In genomic region chr2:118597673-118598568, GRCm38 (mm10) we compare ENCODE assay signal across 8 mouse cellular contexts. TPM values are rescaled to one million over a fixed set of nuclear protein-coding genes. Genes with fewer than 3 reads are reported as not detected.
DNase-seq lines count a peak whose midpoint lies in the region; ATAC-seq lines count a peak whose summit lies in the region.

Bub1b (plus strand) TSS chr2:118598211.

- DNase-seq in Muller cell, postnatal 12 days (ENCODE audit: inconsistent ontology term), result peak; percentile 91
- DNase-seq in cerebellum, adult 9-11 months, result peak; percentile 87
- DNase-seq in frontal cortex, adult 2 months (ENCODE audit: extremely low spot score in 1 of 2, low spot score in 1 of 2), result peak; percentile 85 to 93
- DNase-seq in hindbrain, embryonic 11.5 days (ENCODE audit: low spot score), result peak; percentile 97
- peak; percentile 87 to 89 for DNase-seq in layer of hippocampus, postnatal 10 days (ENCODE audit: low spot score in 2 of 2)
- peak; percentile 95 for DNase-seq in lung, postnatal 10 days
- peak; percentile 87 for DNase-seq in ovary, postnatal 36 days (ENCODE audit: low spot score)
- peak; percentile 90 for DNase-seq in thymus, postnatal 25 days

- peaks cover 4% of the 10 kb centered on the region for H3K4me1 ChIP-seq in hindbrain, embryonic 11.5 days (replicated peaks; ENCODE audit: control insufficient read depth, insufficient read depth, low read length)

- no peaks in the 10 kb centered on the region for H3K27me3 ChIP-seq in hindbrain, embryonic 11.5 days (ENCODE audit: control insufficient read depth, insufficient read depth, low read length)

- H3K27ac ChIP-seq in hindbrain, embryonic 11.5 days (ENCODE audit: low read depth, low read length), result no peak within 1 kb of the TSS

- H3K4me2 ChIP-seq in hindbrain, embryonic 11.5 days (replicated peaks; ENCODE audit: low read depth, low read length), result peak within 1 kb of the TSS; percentile 60

- H3K36me3 ChIP-seq in hindbrain, embryonic 11.5 days (ENCODE audit: control insufficient read depth, insufficient read depth, low read length), result no peaks in the 10 kb centered on the region

- ATAC-seq in hindbrain, embryonic 11.5 days (ENCODE audit: low FRiP score), result peak; percentile 96

- no peaks in the 10 kb centered on the region for H3K9me3 ChIP-seq in hindbrain, embryonic 11.5 days (ENCODE audit: control insufficient read depth, low read length)

- peak within 1 kb of the TSS; percentile 58 for H3K4me3 ChIP-seq in hindbrain, embryonic 11.5 days (ENCODE audit: low read depth, low read length)

- 5% methylated on average over 41 of the region's 41 CpGs for WGBS in hindbrain, embryonic 11.5 days

- H3K9ac ChIP-seq in hindbrain, embryonic 11.5 days (ENCODE audit: low read depth, low read length), result peak within 1 kb of the TSS; percentile 71

RNA-seq across cellular contexts. Expression of gene Bub1b, which starts in this region (rescaled TPM):
- 2.3 and 4.8 TPM in 2 replicates for polyA plus RNA-seq in frontal cortex, adult 2 months (2012; rRNA removed)
- 80.6 and 100.0 TPM in 2 replicates for polyA plus RNA-seq in hindbrain, embryonic 11.5 days (2014; fragmentation: Nextera tagmentation; extraction: Ambion mirVana)
- total RNA-seq in layer of hippocampus, postnatal 10 days (2021), result 1 to 10 TPM; 5.1 to 6.2 TPM

Comparison
In these comparisons a context has a peak if more than half of its experiments do, and no peak if none do; other contexts are left out.
1. RNA of gene Bub1b (polyA plus RNA-seq): 80.6 to 100.0 TPM in hindbrain, embryonic 11.5 days; 2.3 to 4.8 TPM in frontal cortex, adult 2 months; every median in the first group is over 10 times any median in the second.
2. Peak in every context shown above with its lines, with median percentiles within 50 percentile points of each other: DNase-seq.